Mouse (Mus musculus) midbrain, embryonic 10.5 days (tissue): ENCODE results near the gene Hdac7. TPM values are rescaled to one million over a fixed set of nuclear protein-coding genes. Genes with fewer than 3 reads are reported as not detected.
A peak's percentile ranks its signal among the peaks of the same experiment; 100 is the strongest.

Experiments used
- DNase-seq: peaks from one replicate; pipeline ENCODE4 v3.0.0-alpha.2; 2017; ENCODE audit warnings: low spot score
- H3K27ac ChIP-seq: fragments of 300-500 bp; sonication (generic); replicated peaks from 2 replicates; pipeline ENCODE4 v1.5.1; 2016; ENCODE audit warnings: mild to moderate bottlenecking
- H3K27me3 ChIP-seq: fragments of 300-500 bp; sonication (generic); 2 replicates; pipeline ENCODE4 v1.6.1; 2016; ENCODE audit warnings: low read depth, mild to moderate bottlenecking; ENCODE audit not compliant: poor library complexity, severe bottlenecking
- H3K36me3 ChIP-seq: fragments of 300-500 bp; sonication (generic); 2 replicates; pipeline ENCODE4 v1.6.1; 2016; ENCODE audit warnings: mild to moderate bottlenecking, moderate library complexity
- H3K4me1 ChIP-seq: fragments of 300-500 bp; sonication (generic); 2 replicates; pipeline ENCODE4 v1.6.1; 2016
- H3K4me3 ChIP-seq: fragments of 300-500 bp; sonication (generic); 2 replicates; pipeline ENCODE4 v1.5.1; 2016; ENCODE audit warnings: mild to moderate bottlenecking, moderate library complexity
- H3K9me3 ChIP-seq: fragments of 300-500 bp; sonication (generic); replicated peaks from 2 replicates; pipeline ENCODE4 v1.6.1; 2016; ENCODE audit warnings: mild to moderate bottlenecking
- WGBS: fragments of 180-500 bp; shearing (Covaris S2); methylation state at CpG from one replicate; pipeline ENCODE4 v1.1.7; 2016; 5-methylcytosine and 5-hydroxymethylcytosine counted together
- polyA plus RNA-seq: library from polyadenylated mRNA; unstranded; fragments of >200 nt; fragmentation: Nextera tagmentation; extraction: Ambion mirVana; gene quantifications from 2 replicates; pipeline ENCODE4 v1.2.1, GENCODE M21; 2016

The Hdac7 gene
- polyA plus RNA-seq, 1 experiment from 2014 or later, result 23.9 TPM

- Histone ChIP-seq H3K27ac (no peak overlapping the region), H3K9me3 (no peaks in the 10 kb centered on the region), H3K4me3 (no peak overlapping the region), H3K36me3 (peaks cover 22% of the 10 kb centered on the region), H3K27me3 (no peaks in the 10 kb centered on the region), H3K4me1 (peaks cover 41% of the 10 kb centered on the region)
- DNase-seq, result no peak
- 90% methylated on average over 17 of the region's 17 CpGs for WGBS
Measured at GRCm38 (mm10) chr15:97816199-97816994, 27.9 kb downstream of the Hdac7 start.

DNA sequence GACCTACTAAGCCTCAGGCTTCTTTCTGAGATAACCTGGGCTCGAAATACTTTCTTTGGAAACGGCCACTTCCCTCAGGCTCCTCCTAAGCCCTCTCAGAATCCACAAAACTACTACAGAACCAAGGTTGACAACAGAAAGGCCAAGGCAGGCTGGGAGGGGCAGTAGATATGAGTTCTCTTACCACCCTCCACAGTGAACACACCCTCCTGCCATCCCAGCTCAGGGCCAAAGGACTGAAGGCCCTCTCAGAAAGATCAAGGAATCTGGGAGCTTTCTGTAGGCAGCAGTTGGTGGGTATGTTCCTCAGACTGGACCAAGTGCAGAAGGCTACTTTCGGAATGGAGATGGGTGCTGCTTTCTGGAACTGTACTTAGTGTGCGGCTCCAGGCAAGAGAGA, 29.0 kb downstream of the Hdac7 start:
- no peak overlapping the region for H3K4me3 ChIP-seq
- H3K27me3 ChIP-seq, result no peaks in the 10 kb centered on the region
- peaks cover 24% of the 10 kb centered on the region for H3K36me3 ChIP-seq
- H3K27ac ChIP-seq, result no peak overlapping the region
- 93% methylated on average over 4 of the region's 4 CpGs for WGBS
- DNase-seq, result no peak
- no peaks in the 10 kb centered on the region for H3K9me3 ChIP-seq
- H3K4me1 ChIP-seq, result peaks cover 37% of the 10 kb centered on the region

DNA sequence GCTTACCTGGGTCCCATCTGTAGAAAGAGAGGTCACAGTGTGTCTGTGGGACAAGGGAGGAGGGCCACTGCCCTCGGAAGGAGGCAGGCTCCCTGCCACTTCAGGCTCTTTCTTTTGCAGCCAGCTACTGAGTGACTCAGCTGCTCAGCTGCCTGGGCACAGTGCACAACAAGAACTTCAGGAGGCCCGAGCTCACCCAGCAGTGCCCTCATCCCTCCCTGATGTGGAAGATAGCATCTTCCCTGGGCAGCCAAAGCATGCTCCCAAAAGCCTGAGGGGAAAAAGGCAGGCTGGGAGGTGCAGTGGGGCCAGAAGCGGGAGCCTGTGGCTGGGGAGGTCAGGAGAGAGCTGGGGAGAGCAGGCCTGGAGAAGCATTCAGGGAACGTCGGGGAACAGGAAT, 29.6 kb downstream of the Hdac7 start:
- no peaks in the 10 kb centered on the region for H3K27me3 ChIP-seq
- no peak overlapping the region for H3K4me3 ChIP-seq
- peaks cover 24% of the 10 kb centered on the region for H3K36me3 ChIP-seq
- H3K9me3 ChIP-seq, result no peaks in the 10 kb centered on the region
- peak overlapping the region; percentile 14; the same call in 1 of the 2 replicates for H3K27ac ChIP-seq
- peaks cover 37% of the 10 kb centered on the region for H3K4me1 ChIP-seq
- WGBS, result 61% methylated on average over 5 of the region's 5 CpGs
- no peak for DNase-seq

- H3K4me1 ChIP-seq, result peaks cover 37% of the 10 kb centered on the region
- H3K27ac ChIP-seq, result peak overlapping the region; percentile 64
- peaks cover 34% of the 10 kb centered on the region for H3K36me3 ChIP-seq
- DNase-seq, result no peak
- no peak overlapping the region for H3K4me3 ChIP-seq
- no peaks in the 10 kb centered on the region for H3K9me3 ChIP-seq
- H3K27me3 ChIP-seq, result no peaks in the 10 kb centered on the region
- 51% methylated on average over 21 of the region's 21 CpGs for WGBS
Measured at GRCm38 (mm10) chr15:97813452-97814204, 30.7 kb downstream of the Hdac7 start.

- H3K27me3 ChIP-seq, result no peaks in the 10 kb centered on the region
- H3K4me3 ChIP-seq, result no peak overlapping the region
- H3K36me3 ChIP-seq, result peaks cover 42% of the 10 kb centered on the region
- H3K27ac ChIP-seq, result peak overlapping the region; percentile 64; the same call in 1 of the 2 replicates
- 78% methylated on average over 7 of the region's 7 CpGs for WGBS
- no peaks in the 10 kb centered on the region for H3K9me3 ChIP-seq
- H3K4me1 ChIP-seq, result peaks cover 32% of the 10 kb centered on the region
- DNase-seq, result no peak
Measured at GRCm38 (mm10) chr15:97812875-97813274, 31.4 kb downstream of the Hdac7 start.

- Histone ChIP-seq H3K27ac (peak overlapping the region; percentile 64; the same call in 1 of the 2 replicates), H3K4me1 (peaks cover 32% of the 10 kb centered on the region), H3K36me3 (peaks cover 49% of the 10 kb centered on the region), H3K4me3 (no peak overlapping the region), H3K9me3 (no peaks in the 10 kb centered on the region), H3K27me3 (no peaks in the 10 kb centered on the region)
- no peak for DNase-seq
- WGBS, result 83% methylated on average over 6 of the region's 6 CpGs
Measured at GRCm38 (mm10) chr15:97812126-97812525, 32.2 kb downstream of the Hdac7 start.

DNA sequence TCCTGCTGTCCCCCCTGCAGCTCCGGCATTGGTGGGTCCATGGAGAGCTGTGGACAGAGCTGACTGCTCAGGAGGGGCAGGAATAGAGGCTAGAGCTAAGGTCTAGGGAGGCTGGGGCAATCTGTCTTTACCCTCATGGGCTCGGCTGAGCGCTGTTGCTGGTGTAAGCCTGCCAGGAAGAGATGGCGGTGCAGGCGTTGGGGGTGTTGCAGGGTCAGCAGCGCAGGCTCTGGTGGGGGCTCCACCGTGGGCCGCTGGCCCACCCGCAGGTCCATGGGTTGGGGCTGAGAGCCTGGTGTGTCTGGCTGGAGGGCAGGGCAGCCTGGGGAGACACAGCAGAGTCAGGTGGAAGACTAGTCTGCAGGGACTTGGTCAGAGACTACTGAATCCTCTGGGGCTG, 33.0 kb downstream of the Hdac7 start:
- peaks cover 52% of the 10 kb centered on the region for H3K36me3 ChIP-seq
- H3K27ac ChIP-seq, result 0 out of 2 replicates have a peak overlapping the region, but pooled peaks have one; percentile 15
- 87% methylated on average over 9 of the region's 9 CpGs for WGBS
- H3K9me3 ChIP-seq, result no peaks in the 10 kb centered on the region
- no peak overlapping the region for H3K4me3 ChIP-seq
- H3K27me3 ChIP-seq, result no peaks in the 10 kb centered on the region
- H3K4me1 ChIP-seq, result peaks cover 36% of the 10 kb centered on the region
- DNase-seq, result no peak

- Histone ChIP-seq H3K27ac (no peak overlapping the region), H3K9me3 (no peaks in the 10 kb centered on the region), H3K27me3 (no peaks in the 10 kb centered on the region), H3K4me1 (peaks cover 38% of the 10 kb centered on the region), H3K4me3 (no peak overlapping the region), H3K36me3 (peaks cover 56% of the 10 kb centered on the region)
- 88% methylated on average over 5 of the region's 5 CpGs for WGBS
- no peak for DNase-seq
Measured at GRCm38 (mm10) chr15:97810399-97810798, 33.9 kb downstream of the Hdac7 start.

- no peak overlapping the region for H3K27ac ChIP-seq
- DNase-seq, result no peak
- H3K4me1 ChIP-seq, result peaks cover 37% of the 10 kb centered on the region
- no peak overlapping the region for H3K4me3 ChIP-seq
- no peaks in the 10 kb centered on the region for H3K9me3 ChIP-seq
- peaks cover 58% of the 10 kb centered on the region for H3K36me3 ChIP-seq
- H3K27me3 ChIP-seq, result no peaks in the 10 kb centered on the region
- WGBS, result 88% methylated on average over 5 of the region's 5 CpGs
Measured at GRCm38 (mm10) chr15:97809942-97810341, 34.4 kb downstream of the Hdac7 start.

- no peaks in the 10 kb centered on the region for H3K9me3 ChIP-seq
- H3K4me1 ChIP-seq, result peaks cover 29% of the 10 kb centered on the region
- no peak overlapping the region for H3K4me3 ChIP-seq
- H3K36me3 ChIP-seq, result peaks cover 65% of the 10 kb centered on the region
- H3K27me3 ChIP-seq, result no peaks in the 10 kb centered on the region
- no peak for DNase-seq
- H3K27ac ChIP-seq, result no peak overlapping the region
- 86% methylated on average over 14 of the region's 14 CpGs for WGBS
Measured at GRCm38 (mm10) chr15:97809206-97809605, 35.1 kb downstream of the Hdac7 start.

- Histone ChIP-seq H3K27ac (no peak overlapping the region), H3K27me3 (no peaks in the 10 kb centered on the region), H3K4me1 (peaks cover 22% of the 10 kb centered on the region), H3K36me3 (peaks cover 68% of the 10 kb centered on the region), H3K9me3 (no peaks in the 10 kb centered on the region), H3K4me3 (no peak overlapping the region)
- DNase-seq, result no peak
- 83% methylated on average over 14 of the region's 14 CpGs for WGBS
Measured at GRCm38 (mm10) chr15:97808532-97808931, 35.8 kb downstream of the Hdac7 start.

GRCm38 (mm10) chr15:97807867-97808266, 36.4 kb downstream of the Hdac7 start:
- no peaks in the 10 kb centered on the region for H3K27me3 ChIP-seq
- H3K4me1 ChIP-seq, result peaks cover 18% of the 10 kb centered on the region
- peaks cover 69% of the 10 kb centered on the region for H3K36me3 ChIP-seq
- no peak overlapping the region for H3K4me3 ChIP-seq
- no peaks in the 10 kb centered on the region for H3K9me3 ChIP-seq
- WGBS, result 79% methylated on average over 12 of the region's 12 CpGs
- DNase-seq, result no peak
- H3K27ac ChIP-seq, result no peak overlapping the region

GRCm38 (mm10) chr15:97802575-97802974, 41.7 kb downstream of the Hdac7 start:
- H3K4me3 ChIP-seq, result peak overlapping the region; percentile 47
- H3K27ac ChIP-seq, result peak overlapping the region; percentile 75
- no peaks in the 10 kb centered on the region; the same call in 1 of the 2 replicates for H3K27me3 ChIP-seq
- peak; percentile 71 for DNase-seq
- H3K36me3 ChIP-seq, result peaks cover 67% of the 10 kb centered on the region
- no peaks in the 10 kb centered on the region for H3K9me3 ChIP-seq
- 10% methylated on average over 13 of the region's 13 CpGs for WGBS
- H3K4me1 ChIP-seq, result peaks cover 56% of the 10 kb centered on the region
